Mouse (Mus musculus): ENCODE measurements around the gene A230050P20Rik. TPM values are rescaled to one million over a fixed set of nuclear protein-coding genes. Genes with fewer than 3 reads are reported as not detected.

A230050P20Rik gene
- polyA plus RNA-seq, 1 experiment = 11.8 TPM

GRCm38 (mm10) chr9:20890411-20890810 lies 22.0 kb downstream of the A230050P20Rik start:
- Histone ChIP-seq H3K4me3 (ENCODE audit: insufficient read depth, poor library complexity, severe bottlenecking) (no peak overlapping the region), H3K79me3 (ENCODE audit: low read depth) (peaks cover 22% of the 10 kb centered on the region), H3K27me3 (ENCODE audit: control insufficient read depth, insufficient read depth, insufficient read length) (no peaks in the 10 kb centered on the region), H3ac (ENCODE audit: control insufficient read depth, insufficient read length, low read depth) (peak overlapping the region; percentile 37), H3K36me3 (ENCODE audit: control insufficient read depth, insufficient read depth) (peaks cover 58% of the 10 kb centered on the region), H3K79me2 (ENCODE audit: control insufficient read depth, insufficient read depth) (peaks cover 37% of the 10 kb centered on the region)
- TF ChIP-seq FOSL1 (IDR thresholded peaks at IDR 0.05; ENCODE audit: insufficient read depth, low read length, poor library complexity, severe bottlenecking) = no peak
- no peak for TF ChIP-seq CTCF (IDR thresholded peaks at IDR 0.05; ENCODE audit: control insufficient read depth, insufficient read depth, insufficient read length)
- TF ChIP-seq MYOG (IDR thresholded peaks at IDR 0.05; ENCODE audit: control insufficient read depth, extremely low read depth, insufficient read length) = no peak
- TF ChIP-seq MAX (IDR thresholded peaks at IDR 0.05) = no peak
- TF ChIP-seq MYOD1 (IDR thresholded peaks at IDR 0.05; ENCODE audit: control insufficient read depth, insufficient read length, low read depth) = no peak
- no peak for TF ChIP-seq CEBPB (IDR thresholded peaks at IDR 0.05; ENCODE audit: low read depth)
- no peak for TF ChIP-seq USF1 (IDR thresholded peaks at IDR 0.05; ENCODE audit: low read depth)

DNA sequence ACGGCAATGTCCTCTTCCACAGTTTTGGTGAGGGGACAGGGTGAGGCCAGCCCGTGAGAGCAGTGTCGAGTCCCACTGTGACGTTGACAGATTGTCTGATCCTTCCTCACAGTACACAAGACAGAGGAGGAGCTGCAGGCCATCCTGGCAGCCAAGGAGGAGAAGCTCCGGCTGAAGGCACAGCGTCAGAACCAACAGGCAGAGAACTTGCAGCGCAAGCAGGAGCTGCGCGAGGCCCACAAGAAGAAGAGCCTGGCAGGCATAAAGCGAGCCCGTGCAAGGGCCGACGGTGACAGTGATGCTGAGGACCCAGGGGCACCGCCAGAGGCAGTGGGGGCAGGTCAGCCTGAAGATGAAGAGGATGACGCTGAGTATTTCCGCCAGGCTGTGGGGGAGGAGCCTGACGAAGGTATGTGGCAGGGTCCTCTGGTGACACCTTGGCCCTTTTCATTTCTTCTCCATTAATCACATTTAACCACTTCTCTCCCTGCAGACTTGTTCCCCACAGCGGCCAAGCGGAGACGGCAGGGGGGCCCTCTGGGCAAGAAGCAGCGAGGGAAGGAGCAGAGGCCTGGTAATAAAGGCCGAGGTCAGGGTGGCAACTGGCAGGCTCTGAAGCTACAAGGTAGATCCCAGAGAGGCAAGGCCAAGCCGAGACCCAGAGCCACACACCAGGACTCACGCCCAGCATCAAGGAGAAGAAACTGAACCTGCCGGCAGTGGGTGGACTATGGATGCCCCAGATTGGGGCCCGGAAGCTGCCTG lies 23.1 kb downstream of the A230050P20Rik start:
- no peak for TF ChIP-seq CTCF (IDR thresholded peaks at IDR 0.05; ENCODE audit: control insufficient read depth, insufficient read depth, insufficient read length)
- no peak for TF ChIP-seq USF1 (IDR thresholded peaks at IDR 0.05; ENCODE audit: low read depth)
- no peak for TF ChIP-seq CEBPB (IDR thresholded peaks at IDR 0.05; ENCODE audit: low read depth)
- TF ChIP-seq MAX (IDR thresholded peaks at IDR 0.05) = no peak
- TF ChIP-seq MYOG (IDR thresholded peaks at IDR 0.05; ENCODE audit: control insufficient read depth, extremely low read depth, insufficient read length) = no peak
- TF ChIP-seq MYOD1 (IDR thresholded peaks at IDR 0.05; ENCODE audit: control insufficient read depth, insufficient read length, low read depth) = no peak
- no peak for TF ChIP-seq FOSL1 (IDR thresholded peaks at IDR 0.05; ENCODE audit: insufficient read depth, low read length, poor library complexity, severe bottlenecking)
- Histone ChIP-seq H3K4me3 (ENCODE audit: insufficient read depth, poor library complexity, severe bottlenecking) (no peak overlapping the region), H3K79me2 (ENCODE audit: control insufficient read depth, insufficient read depth) (peaks cover 48% of the 10 kb centered on the region), H3K27me3 (ENCODE audit: control insufficient read depth, insufficient read depth, insufficient read length) (no peaks in the 10 kb centered on the region), H3K36me3 (ENCODE audit: control insufficient read depth, insufficient read depth) (peaks cover 69% of the 10 kb centered on the region), H3K79me3 (ENCODE audit: low read depth) (peaks cover 32% of the 10 kb centered on the region), H3ac (ENCODE audit: control insufficient read depth, insufficient read length, low read depth) (no peak overlapping the region)

GRCm38 (mm10) chr9:20892104-20892653 lies 23.7 kb downstream of the A230050P20Rik start:
- peaks cover 38% of the 10 kb centered on the region for H3K79me3 ChIP-seq (ENCODE audit: low read depth)
- no peak overlapping the region for H3K4me3 ChIP-seq (ENCODE audit: insufficient read depth, poor library complexity, severe bottlenecking)
- no peaks in the 10 kb centered on the region for H3K27me3 ChIP-seq (ENCODE audit: control insufficient read depth, insufficient read depth, insufficient read length)
- peaks cover 54% of the 10 kb centered on the region for H3K79me2 ChIP-seq (ENCODE audit: control insufficient read depth, insufficient read depth)
- peaks cover 75% of the 10 kb centered on the region for H3K36me3 ChIP-seq (ENCODE audit: control insufficient read depth, insufficient read depth)
- no peak overlapping the region for H3ac ChIP-seq (ENCODE audit: control insufficient read depth, insufficient read length, low read depth)
- TF ChIP-seq USF1 (IDR thresholded peaks at IDR 0.05; ENCODE audit: low read depth) (no peak), MYOD1 (IDR thresholded peaks at IDR 0.05; ENCODE audit: control insufficient read depth, insufficient read length, low read depth) (no peak), CEBPB (IDR thresholded peaks at IDR 0.05; ENCODE audit: low read depth) (no peak), MAX (IDR thresholded peaks at IDR 0.05) (no peak), FOSL1 (IDR thresholded peaks at IDR 0.05; ENCODE audit: insufficient read depth, low read length, poor library complexity, severe bottlenecking) (no peak), CTCF (IDR thresholded peaks at IDR 0.05; ENCODE audit: control insufficient read depth, insufficient read depth, insufficient read length) (no peak), MYOG (IDR thresholded peaks at IDR 0.05; ENCODE audit: control insufficient read depth, extremely low read depth, insufficient read length) (no peak)

GRCm38 (mm10) chr9:20893069-20893468 lies 24.6 kb downstream of the A230050P20Rik start:
- no peak overlapping the region for H3K4me3 ChIP-seq (ENCODE audit: insufficient read depth, poor library complexity, severe bottlenecking)
- H3K27me3 ChIP-seq (ENCODE audit: control insufficient read depth, insufficient read depth, insufficient read length) = no peaks in the 10 kb centered on the region
- peaks cover 76% of the 10 kb centered on the region for H3K36me3 ChIP-seq (ENCODE audit: control insufficient read depth, insufficient read depth)
- H3K79me2 ChIP-seq (ENCODE audit: control insufficient read depth, insufficient read depth) = peaks cover 60% of the 10 kb centered on the region
- H3K79me3 ChIP-seq (ENCODE audit: low read depth) = peaks cover 46% of the 10 kb centered on the region
- H3ac ChIP-seq (ENCODE audit: control insufficient read depth, insufficient read length, low read depth) = no peak overlapping the region
- TF ChIP-seq FOSL1 (IDR thresholded peaks at IDR 0.05; ENCODE audit: insufficient read depth, low read length, poor library complexity, severe bottlenecking) (no peak), CEBPB (IDR thresholded peaks at IDR 0.05; ENCODE audit: low read depth) (no peak), MYOD1 (IDR thresholded peaks at IDR 0.05; ENCODE audit: control insufficient read depth, insufficient read length, low read depth) (no peak), MAX (IDR thresholded peaks at IDR 0.05) (no peak)

DNA sequence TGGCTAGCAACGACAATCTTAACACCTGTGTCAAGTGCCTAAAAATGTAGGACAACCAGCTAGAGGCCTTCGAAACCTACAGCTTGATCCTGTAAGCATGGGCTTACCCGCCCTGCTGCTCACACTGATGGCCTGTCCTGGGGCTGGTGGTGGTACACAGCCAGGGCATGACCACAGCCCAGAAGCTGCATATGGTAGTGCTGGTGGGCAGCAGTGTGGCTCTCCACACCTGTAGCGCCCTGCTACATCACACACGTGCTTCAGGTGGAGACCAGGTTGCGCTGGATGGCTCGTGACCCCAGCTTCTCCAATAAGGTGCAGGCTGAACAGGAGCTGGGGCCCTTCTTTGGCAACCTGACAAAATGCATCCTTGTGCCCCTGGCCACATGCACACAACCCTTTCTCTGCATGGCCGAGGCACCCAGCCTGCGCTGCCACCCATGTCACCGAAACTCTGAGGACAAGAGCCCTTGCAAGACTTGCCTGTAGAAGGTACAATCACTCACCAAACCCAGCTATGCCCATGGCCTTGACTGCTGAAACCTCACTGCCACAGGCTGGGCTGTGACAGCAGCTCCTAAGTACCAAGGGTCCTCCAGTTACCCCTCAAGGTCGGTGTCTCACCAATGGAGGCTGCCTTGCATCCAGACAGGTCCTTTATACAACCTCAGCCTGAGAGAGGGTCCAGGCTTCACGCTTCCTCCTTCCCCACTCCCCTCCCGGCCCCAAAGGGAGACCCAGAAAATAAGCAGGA lies 25.3 kb downstream of the A230050P20Rik start:
- TF ChIP-seq FOSL1 (IDR thresholded peaks at IDR 0.05; ENCODE audit: insufficient read depth, low read length, poor library complexity, severe bottlenecking) (no peak), CEBPB (IDR thresholded peaks at IDR 0.05; ENCODE audit: low read depth) (no peak), MAX (IDR thresholded peaks at IDR 0.05) (no peak), USF1 (IDR thresholded peaks at IDR 0.05; ENCODE audit: low read depth) (no peak), MYOG (IDR thresholded peaks at IDR 0.05; ENCODE audit: control insufficient read depth, extremely low read depth, insufficient read length) (no peak), CTCF (IDR thresholded peaks at IDR 0.05; ENCODE audit: control insufficient read depth, insufficient read depth, insufficient read length) (no peak), MYOD1 (IDR thresholded peaks at IDR 0.05; ENCODE audit: control insufficient read depth, insufficient read length, low read depth) (no peak)
- H3ac ChIP-seq (ENCODE audit: control insufficient read depth, insufficient read length, low read depth) = no peak overlapping the region
- H3K79me3 ChIP-seq (ENCODE audit: low read depth) = peaks cover 43% of the 10 kb centered on the region
- H3K79me2 ChIP-seq (ENCODE audit: control insufficient read depth, insufficient read depth) = peaks cover 57% of the 10 kb centered on the region
- no peaks in the 10 kb centered on the region for H3K27me3 ChIP-seq (ENCODE audit: control insufficient read depth, insufficient read depth, insufficient read length)
- no peak overlapping the region for H3K4me3 ChIP-seq (ENCODE audit: insufficient read depth, poor library complexity, severe bottlenecking)
- H3K36me3 ChIP-seq (ENCODE audit: control insufficient read depth, insufficient read depth) = peaks cover 76% of the 10 kb centered on the region

Measured in C2C12 (cell line).